Mouse (Mus musculus) heart, embryonic 16.5 days (tissue): ENCODE measurements around the gene Gngt2. TPM values are rescaled to one million over a fixed set of nuclear protein-coding genes. Genes with fewer than 3 reads are reported as not detected.
"Not testable (repeated sequence)": the region's sequence is repeated elsewhere in the genome, so short reads cannot be mapped to it uniquely, and the experiment has no call there.

Experiments used
- ATAC-seq: fragments of 200-750 bp; cut with Nextera tagmentation; replicated peaks from 2 replicates; pipeline ENCODE4 v1.8.0; 2017; ENCODE audit warnings: moderate number of reproducible peaks; ENCODE audit not compliant: insufficient read depth, low FRiP score; ENCODE audit errors: extremely low read depth
- H3K27ac ChIP-seq: fragments of 300-500 bp; sonication (generic); 2 replicates; pipeline ENCODE4 v1.5.1; 2014; ENCODE audit warnings: mild to moderate bottlenecking, low read length, control low read depth, moderate library complexity
- H3K27me3 ChIP-seq: fragments of 300-500 bp; sonication (generic); 2 replicates; pipeline ENCODE4 v1.6.1; 2014; ENCODE audit warnings: low read length, mixed read lengths; ENCODE audit not compliant: control insufficient read depth, insufficient read depth
- H3K36me3 ChIP-seq: fragments of 300-500 bp; sonication (generic); 2 replicates; pipeline ENCODE4 v1.6.1; 2014; ENCODE audit not compliant: control insufficient read depth, insufficient read depth
- H3K4me1 ChIP-seq: fragments of 300-500 bp; sonication (generic); 2 replicates; pipeline ENCODE4 v1.6.1; 2014; ENCODE audit warnings: low read length, mixed read lengths; ENCODE audit not compliant: control insufficient read depth, insufficient read depth
- H3K4me2 ChIP-seq: fragments of 300-500 bp; sonication (generic); 2 replicates; pipeline ENCODE4 v1.6.1; 2014; ENCODE audit warnings: low read depth, mild to moderate bottlenecking, control low read depth, low read length
- H3K4me3 ChIP-seq: fragments of 300-500 bp; sonication (generic); 2 replicates; pipeline ENCODE4 v1.5.1; 2014; ENCODE audit warnings: mild to moderate bottlenecking, control low read depth, low read length
- H3K9ac ChIP-seq: fragments of 300-500 bp; sonication (generic); 2 replicates; pipeline ENCODE4 v1.6.1; 2014; ENCODE audit warnings: low read length, control low read depth
- H3K9me3 ChIP-seq: fragments of 300-500 bp; sonication (generic); replicated peaks from 2 replicates; pipeline ENCODE4 v1.6.1; 2016; ENCODE audit warnings: low read length; ENCODE audit not compliant: control insufficient read depth
- WGBS: fragments of 180-500 bp; shearing (Covaris S2); extraction: QIAGEN DNeasy Blood & Tissue Kit; methylation state at CpG from one replicate; pipeline ENCODE4 v1.1.7; 2014; 5-methylcytosine and 5-hydroxymethylcytosine counted together
- polyA plus RNA-seq: library from polyadenylated mRNA; unstranded; fragments of >200 nt; fragmentation: Nextera tagmentation; extraction: Ambion mirVana; gene quantifications from 2 replicates; pipeline ENCODE4 v1.2.1, GENCODE M21; 2015

Gene Gngt2
- polyA plus RNA-seq, 1 experiment from 2014 or later: 34.7 TPM

DNA sequence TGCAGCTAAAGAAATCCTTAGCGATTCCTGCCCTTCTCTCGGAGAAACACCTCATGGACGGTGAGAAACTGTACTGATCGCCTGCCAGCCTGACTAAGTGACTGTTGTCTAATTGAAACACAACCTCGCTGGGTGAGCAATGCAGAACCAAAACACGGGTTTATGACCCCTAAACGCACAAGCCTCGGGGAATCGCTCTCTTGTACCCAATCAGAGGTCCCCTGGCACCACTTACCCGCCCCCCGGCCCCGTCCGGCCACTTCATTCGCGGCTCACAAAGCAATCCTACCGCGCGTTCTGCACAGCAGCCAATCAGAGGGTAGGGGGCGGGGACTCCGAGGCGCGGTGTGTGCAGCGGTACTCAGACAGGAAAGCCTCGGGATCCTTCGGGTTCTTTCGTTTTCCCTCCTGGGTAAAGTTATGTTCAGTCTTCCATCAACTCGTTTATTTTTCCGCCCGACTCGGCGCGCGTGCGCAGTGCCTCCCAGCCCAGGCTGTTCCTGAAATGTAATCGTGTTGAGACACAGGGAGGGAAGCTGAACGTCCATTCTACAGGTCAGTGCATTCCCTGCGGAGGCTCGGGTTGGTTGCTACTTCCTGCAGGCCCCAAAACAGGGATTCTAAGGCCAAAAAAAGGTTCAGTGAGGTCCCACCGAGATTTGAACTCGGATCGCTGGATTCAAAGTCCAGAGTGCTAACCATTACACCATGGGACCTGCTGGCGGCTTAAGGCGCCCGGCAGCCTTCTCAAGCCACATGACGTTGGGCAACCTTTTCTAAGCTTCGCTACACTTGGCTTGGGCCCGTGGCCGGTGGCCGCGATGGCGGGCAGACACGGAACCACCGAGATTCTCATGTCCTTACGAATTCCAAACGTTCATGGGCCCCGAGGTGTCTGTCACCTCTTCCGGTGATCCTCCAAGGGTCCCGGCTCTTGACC, 21.8 kb downstream of the Gngt2 start:
- peak overlapping the region; percentile 97 for H3K27ac ChIP-seq
- H3K36me3 ChIP-seq: no peaks in the 10 kb centered on the region
- H3K9ac ChIP-seq: peak overlapping the region; percentile 82
- peak overlapping the region; percentile 88 for H3K4me3 ChIP-seq
- peak overlapping the region; percentile 92 for H3K4me2 ChIP-seq
- WGBS: under 1% methylated on average over 58 of the region's 58 CpGs
- peaks cover 8% of the 10 kb centered on the region; the same call in 1 of the 2 replicates for H3K4me1 ChIP-seq
- no peaks in the 10 kb centered on the region for H3K9me3 ChIP-seq
- H3K27me3 ChIP-seq: no peaks in the 10 kb centered on the region
- ATAC-seq: peak; percentile 98

- H3K4me2 ChIP-seq: peak overlapping the region; percentile 85
- no peaks in the 10 kb centered on the region for H3K9me3 ChIP-seq
- H3K27me3 ChIP-seq: no peaks in the 10 kb centered on the region
- peak overlapping the region; percentile 88 for H3K4me3 ChIP-seq
- peak overlapping the region; percentile 82 for H3K9ac ChIP-seq
- peak overlapping the region; percentile 97 for H3K27ac ChIP-seq
- ATAC-seq: peak; percentile 45
- H3K36me3 ChIP-seq: no peaks in the 10 kb centered on the region
- WGBS: under 1% methylated on average over 35 of the region's 35 CpGs
- peaks cover 8% of the 10 kb centered on the region; the same call in 1 of the 2 replicates for H3K4me1 ChIP-seq
Measured at GRCm38 (mm10) chr11:95859468-95859855, 22.4 kb downstream of the Gngt2 start.

- H3K27ac ChIP-seq: peak overlapping the region; percentile 97
- no peaks in the 10 kb centered on the region for H3K36me3 ChIP-seq
- H3K9ac ChIP-seq: peak overlapping the region; percentile 82
- peak overlapping the region; percentile 88 for H3K4me3 ChIP-seq
- ATAC-seq: no peak
- H3K4me2 ChIP-seq: peak overlapping the region; percentile 85
- 19% methylated on average over 3 of the region's 3 CpGs for WGBS
- peaks cover 8% of the 10 kb centered on the region; the same call in 1 of the 2 replicates for H3K4me1 ChIP-seq
- H3K9me3 ChIP-seq: no peaks in the 10 kb centered on the region
- no peaks in the 10 kb centered on the region for H3K27me3 ChIP-seq
Measured at GRCm38 (mm10) chr11:95860071-95860490, 23.1 kb downstream of the Gngt2 start.

DNA sequence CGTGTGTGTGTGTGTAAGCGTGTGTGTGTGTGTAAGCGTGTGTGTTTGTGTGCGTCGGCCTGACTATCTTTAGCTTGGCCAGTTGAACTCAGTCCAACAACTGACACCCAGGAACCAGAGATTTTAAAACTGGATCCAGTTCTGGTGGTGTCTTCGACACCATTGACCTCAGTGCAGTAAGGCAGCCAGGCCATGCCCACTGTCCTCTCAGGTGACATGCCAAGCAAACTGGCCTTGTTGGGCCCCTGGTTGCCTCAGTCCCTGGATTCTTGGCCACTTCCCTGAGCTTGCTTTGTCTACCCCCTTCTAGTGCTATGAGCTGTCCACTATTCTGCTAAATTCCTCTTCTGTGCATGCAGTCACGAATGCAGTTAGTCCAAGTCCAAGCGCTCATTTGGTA, 24.4 kb downstream of the Gngt2 start:
- H3K4me3 ChIP-seq: no peak overlapping the region
- no peaks in the 10 kb centered on the region for H3K36me3 ChIP-seq
- WGBS: 82% methylated on average over 8 of the region's 8 CpGs
- H3K4me2 ChIP-seq: no peak overlapping the region
- peaks cover 8% of the 10 kb centered on the region; the same call in 1 of the 2 replicates for H3K4me1 ChIP-seq
- H3K9me3 ChIP-seq: no peaks in the 10 kb centered on the region
- H3K27ac ChIP-seq: no peak overlapping the region
- H3K27me3 ChIP-seq: no peaks in the 10 kb centered on the region
- ATAC-seq: no peak
- no peak overlapping the region for H3K9ac ChIP-seq

DNA sequence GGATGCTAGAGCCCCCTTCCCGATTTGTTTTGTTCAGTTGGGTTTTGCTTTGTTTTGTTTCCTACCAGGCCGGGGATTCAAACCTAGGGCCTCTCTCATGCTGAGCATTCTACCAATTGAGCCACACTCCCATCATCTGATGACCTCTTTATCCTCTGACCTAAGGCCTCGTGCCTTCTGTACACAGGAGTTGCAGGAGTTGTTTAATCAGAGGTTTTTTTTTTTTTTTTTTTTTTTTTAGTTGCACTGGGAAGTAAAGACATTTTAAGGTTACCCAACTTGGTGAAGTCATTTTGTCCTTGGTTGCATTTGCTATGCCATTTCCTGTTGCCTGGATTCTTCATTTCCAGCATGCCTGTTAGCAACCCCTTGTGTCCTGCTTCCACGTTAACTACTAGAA, 32.4 kb downstream of the Gngt2 start:
- Histone ChIP-seq H3K4me3 (no peak overlapping the region), H3K9ac (no peak overlapping the region), H3K9me3 (no peaks in the 10 kb centered on the region), H3K36me3 (no peaks in the 10 kb centered on the region), H3K27me3 (no peaks in the 10 kb centered on the region), H3K27ac (no peak overlapping the region), H3K4me1 (no peaks in the 10 kb centered on the region), H3K4me2 (no peak overlapping the region)
- WGBS: 68% methylated on average over 4 of the region's 4 CpGs
- ATAC-seq: no peak

DNA sequence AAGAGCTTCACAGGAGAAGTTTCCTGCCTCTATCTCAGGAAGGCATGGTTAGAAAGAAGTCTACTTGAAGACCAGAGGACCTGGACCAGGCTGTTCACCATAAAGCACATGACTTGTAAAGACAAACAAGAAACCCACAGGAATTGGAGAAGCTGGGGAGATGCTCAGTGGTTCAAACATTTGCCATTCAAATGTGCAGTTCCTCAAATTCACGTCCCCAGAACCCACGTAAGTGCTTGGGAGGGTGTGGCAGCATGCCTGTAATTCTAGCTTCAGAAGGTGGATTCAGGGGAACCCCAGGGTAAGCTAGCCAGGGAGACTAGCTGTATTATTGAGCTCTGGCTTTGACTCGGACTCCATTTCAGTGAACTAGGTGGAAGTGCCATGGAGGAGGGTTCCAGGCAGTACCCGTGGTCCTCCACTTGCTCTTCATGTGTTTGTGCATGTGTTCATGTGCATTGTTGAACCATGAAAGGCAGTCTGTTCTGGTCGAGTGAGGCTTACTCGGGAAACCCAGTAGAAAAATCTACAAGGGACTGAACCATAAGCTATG, 33.0 kb downstream of the Gngt2 start:
- no peaks in the 10 kb centered on the region for H3K4me1 ChIP-seq
- H3K4me2 ChIP-seq: no peak overlapping the region
- no peak overlapping the region for H3K27ac ChIP-seq
- H3K27me3 ChIP-seq: no peaks in the 10 kb centered on the region
- no peaks in the 10 kb centered on the region for H3K9me3 ChIP-seq
- WGBS: 60% methylated on average over 6 of the region's 6 CpGs
- H3K9ac ChIP-seq: no peak overlapping the region
- H3K36me3 ChIP-seq: no peaks in the 10 kb centered on the region
- ATAC-seq: no peak
- H3K4me3 ChIP-seq: no peak overlapping the region

GRCm38 (mm10) chr11:95875804-95876203, 38.8 kb downstream of the Gngt2 start:
- Histone ChIP-seq H3K27me3 (no peaks in the 10 kb centered on the region), H3K4me2 (no peak overlapping the region), H3K4me3 (no peak overlapping the region), H3K9me3 (no peaks in the 10 kb centered on the region), H3K27ac (no peak overlapping the region), H3K36me3 (no peaks in the 10 kb centered on the region), H3K4me1 (no peaks in the 10 kb centered on the region), H3K9ac (no peak overlapping the region)
- ATAC-seq: no peak
- 31% methylated on average over 9 of the region's 9 CpGs for WGBS

GRCm38 (mm10) chr11:95876296-95876695, 39.3 kb downstream of the Gngt2 start:
- no peaks in the 10 kb centered on the region for H3K4me1 ChIP-seq
- ATAC-seq: no peak
- no peaks in the 10 kb centered on the region for H3K9me3 ChIP-seq
- no peak overlapping the region for H3K9ac ChIP-seq
- H3K36me3 ChIP-seq: no peaks in the 10 kb centered on the region
- no peak overlapping the region for H3K27ac ChIP-seq
- H3K27me3 ChIP-seq: no peaks in the 10 kb centered on the region
- H3K4me2 ChIP-seq: no peak overlapping the region
- H3K4me3 ChIP-seq: no peak overlapping the region
- 22% methylated on average over 7 of the region's 7 CpGs for WGBS

GRCm38 (mm10) chr11:95879861-95880260, 42.8 kb downstream of the Gngt2 start:
- H3K4me3 ChIP-seq, H3K36me3 ChIP-seq, H3K27ac ChIP-seq, H3K4me1 ChIP-seq, H3K4me2 ChIP-seq, ATAC-seq, H3K9me3 ChIP-seq, H3K9ac ChIP-seq, H3K27me3 ChIP-seq: not testable (repeated sequence)
- 79% methylated on average over 2 of the region's 2 CpGs for whole genome bisulfite sequencing
